Comparison of ENCODE assay signal across 7 mouse cellular contexts in genomic region chr9:64021319-64021850, GRCm38 (mm10). TPM values are rescaled to one million over a fixed set of nuclear protein-coding genes. Genes with fewer than 3 reads are reported as not detected.
DNase-seq lines count a peak whose midpoint lies in the region; ATAC-seq and TF ChIP-seq lines count a peak whose summit lies in the region.

No protein-coding gene starts in this region.

- H3K9me3 ChIP-seq in lung, embryonic 16.5 days (ENCODE audit: control insufficient read depth, low read length) = no peaks in the 10 kb centered on the region
- H3K9me3 ChIP-seq in embryonic facial prominence, embryonic 11.5 days (replicated peaks; ENCODE audit: control insufficient read depth, low read length) = no peaks in the 10 kb centered on the region
- no peaks in the 10 kb centered on the region for H3K9me3 ChIP-seq in intestine, embryonic 16.5 days (ENCODE audit: control insufficient read depth, low read length)

- no peaks in the 10 kb centered on the region for H3K27me3 ChIP-seq in lung, embryonic 16.5 days (ENCODE audit: control insufficient read depth, insufficient read depth, low read depth, low read length)
- H3K27me3 ChIP-seq in embryonic facial prominence, embryonic 11.5 days (ENCODE audit: control insufficient read depth, insufficient read depth, low read length) = no peaks in the 10 kb centered on the region
- H3K27me3 ChIP-seq in intestine, embryonic 16.5 days (replicated peaks; ENCODE audit: control insufficient read depth, insufficient read depth, low read length) = no peaks in the 10 kb centered on the region

- ATAC-seq in lung, embryonic 16.5 days (ENCODE audit: low read depth) = no peak
- ATAC-seq in embryonic facial prominence, embryonic 11.5 days (replicated peaks; ENCODE audit: insufficient number of reproducible peaks, low FRiP score, low TSS enrichment, low read depth) = no peak
- no peak for ATAC-seq in intestine, embryonic 16.5 days
- ATAC-seq in cerebellum, adult (ENCODE audit: insufficient number of reproducible peaks, low FRiP score, low TSS enrichment) = no peak

- no peak for DNase-seq in lung, postnatal 4 days
- peak; percentile 51 for DNase-seq in embryonic facial prominence, embryonic 11.5 days (ENCODE audit: low spot score)
- no peak for DNase-seq in left cerebral cortex, postnatal 36 days (ENCODE audit: low spot score in 2 of 2)

- peak overlapping the region; percentile 88 for H3K4me2 ChIP-seq in lung, embryonic 16.5 days (ENCODE audit: low read depth, low read length)
- peak overlapping the region; percentile 72 for H3K4me2 ChIP-seq in embryonic facial prominence, embryonic 11.5 days (ENCODE audit: low read depth, low read length)
- peak overlapping the region; percentile 83 for H3K4me2 ChIP-seq in intestine, embryonic 16.5 days (ENCODE audit: low read depth, low read length)

- H3K36me3 ChIP-seq in lung, embryonic 16.5 days (ENCODE audit: control insufficient read depth, insufficient read depth, low read length) = no peaks in the 10 kb centered on the region
- H3K36me3 ChIP-seq in embryonic facial prominence, embryonic 11.5 days (replicated peaks; ENCODE audit: control insufficient read depth, insufficient read depth, low read depth, low read length) = no peaks in the 10 kb centered on the region
- no peaks in the 10 kb centered on the region for H3K36me3 ChIP-seq in intestine, embryonic 16.5 days (ENCODE audit: control insufficient read depth, insufficient read depth, low read length)

- no peak for TF ChIP-seq CTCF in olfactory bulb, adult 2 months (IDR thresholded peaks at IDR 0.05; ENCODE audit: insufficient read depth, low read depth, low read length)

- H3K27ac ChIP-seq in lung, embryonic 16.5 days (ENCODE audit: low read length) = peak overlapping the region; percentile 98
- H3K27ac ChIP-seq in embryonic facial prominence, embryonic 11.5 days (replicated peaks; ENCODE audit: low read depth, low read length) = peak overlapping the region; percentile 95
- H3K27ac ChIP-seq in intestine, embryonic 16.5 days (ENCODE audit: low read length) = peak overlapping the region; percentile 96
- H3K27ac ChIP-seq in olfactory bulb, adult 2 months (ENCODE audit: insufficient read depth, low read depth, low read length) = no peak overlapping the region

- WGBS in lung, embryonic 16.5 days = under 1% methylated on average over 31 of the region's 32 CpGs
- under 1% methylated on average over 30 of the region's 32 CpGs for WGBS in embryonic facial prominence, embryonic 11.5 days
- under 1% methylated on average over 31 of the region's 32 CpGs for WGBS in intestine, embryonic 16.5 days
- WGBS in olfactory bulb, adult 2 months = under 1% methylated on average over 32 of the region's 32 CpGs

- peak overlapping the region; percentile 95 for H3K9ac ChIP-seq in lung, embryonic 16.5 days (ENCODE audit: low read length)
- H3K9ac ChIP-seq in embryonic facial prominence, embryonic 11.5 days (replicated peaks; ENCODE audit: low read length) = peak overlapping the region; percentile 98
- peak overlapping the region; percentile 99 for H3K9ac ChIP-seq in intestine, embryonic 16.5 days (ENCODE audit: low read depth, low read length)

- TF ChIP-seq POLR2A in olfactory bulb, adult 2 months (IDR thresholded peaks at IDR 0.05; ENCODE audit: insufficient read depth, low read depth, low read length) = no peak

- peak overlapping the region; percentile 85 for H3K4me3 ChIP-seq in lung, embryonic 16.5 days (ENCODE audit: low read length)
- H3K4me3 ChIP-seq in embryonic facial prominence, embryonic 11.5 days (ENCODE audit: low read depth, low read length) = peak overlapping the region; percentile 93
- H3K4me3 ChIP-seq in intestine, embryonic 16.5 days (ENCODE audit: low read length) = peak overlapping the region; percentile 95
- peak overlapping the region; percentile 46 for H3K4me3 ChIP-seq in olfactory bulb, adult 2 months (ENCODE audit: insufficient read depth, low read depth, low read length)

- intact Hi-C loops in left cerebral cortex, postnatal 36 days (cut with DNase I) = loop anchor here (5.0 kb wide), 1 partner anchor 64 kb away; no protein-coding TSS in a partner anchor

- H3K4me1 ChIP-seq in lung, embryonic 16.5 days (replicated peaks; ENCODE audit: control insufficient read depth, insufficient read depth, low read length) = peaks cover 26% of the 10 kb centered on the region
- peaks cover 4% of the 10 kb centered on the region for H3K4me1 ChIP-seq in embryonic facial prominence, embryonic 11.5 days (ENCODE audit: control insufficient read depth, insufficient read depth, low read length)
- H3K4me1 ChIP-seq in intestine, embryonic 16.5 days (ENCODE audit: control insufficient read depth, insufficient read depth, low read length) = peaks cover 37% of the 10 kb centered on the region
- H3K4me1 ChIP-seq in olfactory bulb, adult 2 months (ENCODE audit: control insufficient read depth, insufficient read depth, low read length) = peaks cover 29% of the 10 kb centered on the region

RNA-seq across cellular contexts. Expression of gene Smad6, which starts 0.5 kb away (rescaled TPM):
- 6.8 and 8.6 TPM in 2 replicates for polyA plus RNA-seq in lung, embryonic 16.5 days (2015; fragmentation: Nextera tagmentation; extraction: Ambion mirVana)
- 9.3 and 9.8 TPM in 2 replicates for polyA plus RNA-seq in embryonic facial prominence, embryonic 11.5 days (2014; fragmentation: Nextera tagmentation; extraction: Ambion mirVana)
- 3.9 and 8.1 TPM in 2 replicates for polyA plus RNA-seq in intestine, embryonic 16.5 days (2015; fragmentation: Nextera tagmentation; extraction: Ambion mirVana)
- not detected in 2 replicates for polyA plus RNA-seq in olfactory bulb, adult 2 months (2012; ENCODE audit: insufficient read depth, insufficient read length, low replicate concordance, missing spikeins)
- total RNA-seq in left cerebral cortex, postnatal 36 days (2021) = 1 to 10 TPM; 1.7 to 3.6 TPM
